Mouse (Mus musculus) CH12.LX (cell line): ENCODE measurements around the gene Aasdhppt.

ENCODE experiments used
- EP300 ChIP-seq: IDR thresholded peaks from 2 replicates; pipeline ENCODE4 v1.6.1; 2011; ENCODE audit warnings: low read length, improper control_type of control experiment
- MEF2A ChIP-seq: IDR thresholded peaks from 2 replicates; pipeline ENCODE4 v1.6.1; 2014; ENCODE audit warnings: low read depth, mild to moderate bottlenecking, inconsistent platforms, low read length, improper control_type of control experiment, borderline replicate concordance
- POLR2A ChIP-seq: IDR thresholded peaks from 2 replicates; pipeline ENCODE4 v1.6.1; 2011; ENCODE audit warnings: low read depth, mild to moderate bottlenecking, improper control_type of control experiment, low read length
- RAD21 ChIP-seq: IDR thresholded peaks from 2 replicates; pipeline ENCODE4 v1.6.1; 2011; ENCODE audit warnings: low read depth, mild to moderate bottlenecking, low read length, improper control_type of control experiment, moderate library complexity
- ZMIZ1 ChIP-seq: IDR thresholded peaks from 2 replicates; pipeline ENCODE4 v1.6.1; 2012; ENCODE audit warnings: low read depth, mild to moderate bottlenecking, inconsistent platforms, low read length, improper control_type of control experiment

DNA sequence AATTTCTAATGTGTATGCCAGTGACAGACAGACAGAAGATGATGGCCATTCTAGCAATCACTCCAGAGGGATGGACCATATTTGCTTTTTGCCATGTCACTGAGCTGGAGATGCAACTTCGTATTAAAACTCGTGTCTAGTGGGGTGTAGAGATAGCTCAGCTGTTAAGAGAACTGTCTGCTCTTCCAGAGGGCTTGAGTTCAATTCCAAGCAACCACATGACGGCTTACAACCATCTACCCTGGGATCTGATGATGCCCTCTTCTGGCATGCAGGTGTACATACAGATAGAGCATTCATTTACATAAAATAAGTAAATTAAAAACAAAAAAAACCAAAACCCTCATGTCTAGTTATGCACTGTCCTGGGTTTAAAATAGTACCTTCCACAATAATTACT is 1.9 kb upstream of the Aasdhppt start:
- TF ChIP-seq MEF2A (no peak), POLR2A (no peak), ZMIZ1 (no peak), RAD21 (no peak), EP300 (no peak)
